Mouse (Mus musculus): ENCODE data around the gene Gpr107.
A peak's percentile ranks its signal among the peaks of the same experiment; 100 is the strongest.

The Gpr107 gene

DNA sequence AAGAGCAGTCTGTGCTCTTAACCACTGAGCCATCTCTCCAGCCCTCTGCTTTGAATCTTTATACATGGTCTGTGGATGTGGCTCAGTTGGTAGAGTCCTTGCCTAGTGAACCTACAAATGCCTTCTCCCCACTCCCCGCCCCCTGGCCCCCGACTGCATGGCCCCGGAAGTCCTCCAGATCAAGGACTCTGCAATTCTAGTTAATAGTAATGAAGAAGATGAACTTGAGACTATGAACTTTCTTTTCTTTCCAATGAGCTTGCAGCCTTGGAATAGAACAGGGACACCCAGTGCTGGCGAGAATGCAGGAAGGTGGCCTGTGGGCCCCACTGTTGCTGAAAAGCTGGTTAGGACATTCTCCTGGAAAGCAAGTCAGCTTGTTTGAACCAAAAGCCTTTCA is 100.1 kb downstream of the Gpr107 start:
- DNase-seq: no peak

- DNase-seq: no peak
Observed at GRCm38 (mm10) chr2:31253463-31253862, 101.3 kb downstream of the Gpr107 start.

GRCm38 (mm10) chr2:31254806-31255205 is 102.7 kb downstream of the Gpr107 start:
- DNase-seq: no peak

- DNase-seq: no peak
Observed at GRCm38 (mm10) chr2:31255952-31256938, 104.1 kb downstream of the Gpr107 start.

- peak; percentile 72 for DNase-seq
Observed at GRCm38 (mm10) chr2:31257096-31257495, 105.0 kb downstream of the Gpr107 start.

DNA sequence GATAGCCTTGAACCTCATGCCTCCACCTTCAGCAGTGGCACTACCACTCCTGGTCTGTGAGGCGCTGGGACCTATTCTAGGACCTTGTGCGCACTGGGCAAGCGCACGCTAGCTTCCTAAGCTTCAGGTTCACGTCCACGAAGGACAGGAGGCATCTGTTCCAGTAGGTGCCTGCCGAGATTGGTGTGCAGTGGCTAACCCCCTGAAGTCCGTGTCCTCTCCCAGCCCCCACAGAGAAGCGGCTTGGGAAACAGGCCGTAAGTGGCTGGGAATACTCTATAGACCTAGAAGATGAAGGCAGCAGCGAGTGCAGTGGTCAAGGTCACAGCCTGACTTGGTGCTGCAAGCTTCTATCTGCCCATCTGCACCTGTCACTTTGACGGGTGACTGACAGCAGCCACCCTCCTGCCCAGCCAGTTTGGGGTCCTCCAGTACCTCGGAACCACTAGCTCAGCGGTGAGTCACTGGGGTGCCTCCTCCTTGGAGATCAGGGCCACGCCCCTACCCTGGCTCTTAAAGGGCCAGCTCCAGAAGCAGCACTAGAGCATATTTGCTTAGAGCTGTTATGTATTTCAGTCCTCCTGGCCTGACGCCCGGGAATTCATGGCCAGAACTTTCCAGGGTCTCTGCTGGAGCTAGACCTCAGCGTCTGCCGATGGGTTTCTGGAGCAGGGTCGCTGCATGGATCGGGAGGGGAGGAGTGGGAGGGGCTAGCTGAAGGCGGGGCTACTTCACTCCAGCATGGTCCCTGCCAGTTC is 106.7 kb downstream of the Gpr107 start:
- DNase-seq: peak; percentile 84

GRCm38 (mm10) chr2:31259367-31259920 is 107.3 kb downstream of the Gpr107 start:
- DNase-seq: no peak

- no peak for DNase-seq
Observed at GRCm38 (mm10) chr2:31260549-31260948, 108.4 kb downstream of the Gpr107 start.

DNA sequence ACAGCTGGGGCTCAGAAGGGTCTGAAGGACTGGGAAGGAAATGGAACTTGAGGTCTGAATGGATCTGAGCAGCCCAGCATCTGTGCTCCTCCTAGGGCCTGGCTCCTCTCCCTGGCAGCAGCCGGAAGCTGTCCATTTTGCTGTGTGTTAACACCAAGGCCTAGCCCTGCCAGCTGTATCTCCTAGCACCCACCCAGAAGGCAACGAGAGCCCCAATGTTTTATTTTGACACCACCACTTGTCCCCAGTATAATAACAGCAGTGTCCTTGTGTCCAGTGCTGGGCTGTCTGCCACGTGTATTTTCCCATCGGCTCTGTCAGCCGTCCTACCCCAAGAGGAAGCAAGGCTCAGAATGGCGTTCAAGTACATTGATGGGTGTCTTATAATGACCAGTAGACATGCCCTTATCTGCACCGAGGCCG is 110.9 kb downstream of the Gpr107 start:
- DNase-seq: no peak

DNA sequence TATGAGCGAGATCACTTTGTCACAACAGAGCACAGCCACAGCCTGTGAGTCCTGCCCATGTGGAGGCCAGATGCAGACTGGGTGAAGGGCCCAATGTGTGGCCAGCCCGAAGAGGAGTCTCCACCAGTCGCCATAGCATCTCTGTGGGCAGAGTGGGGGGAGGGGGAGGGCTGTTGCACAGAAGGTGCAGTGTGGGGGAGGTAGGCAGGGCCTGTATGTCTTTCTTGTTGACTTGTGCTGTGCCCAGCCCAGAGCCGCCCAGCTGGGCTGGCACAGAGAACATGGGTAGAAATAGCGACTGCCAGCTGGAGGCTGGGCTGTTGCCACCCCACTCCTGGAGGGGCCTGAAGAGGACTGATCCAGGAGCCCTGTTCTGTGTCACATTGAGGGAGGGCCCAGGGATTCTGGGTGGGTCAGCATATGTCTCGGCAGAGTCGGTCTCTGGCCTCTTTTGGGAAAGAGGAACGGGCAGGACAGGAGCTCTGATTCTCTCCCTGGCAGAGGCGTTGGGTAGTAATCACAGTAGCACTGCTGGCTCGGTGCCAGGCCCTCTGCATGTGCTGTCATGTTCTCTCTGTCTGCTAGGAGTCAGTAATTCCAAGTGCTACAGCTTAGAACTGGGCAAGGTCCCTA is 111.7 kb downstream of the Gpr107 start:
- DNase-seq: peak; percentile 87

DNA sequence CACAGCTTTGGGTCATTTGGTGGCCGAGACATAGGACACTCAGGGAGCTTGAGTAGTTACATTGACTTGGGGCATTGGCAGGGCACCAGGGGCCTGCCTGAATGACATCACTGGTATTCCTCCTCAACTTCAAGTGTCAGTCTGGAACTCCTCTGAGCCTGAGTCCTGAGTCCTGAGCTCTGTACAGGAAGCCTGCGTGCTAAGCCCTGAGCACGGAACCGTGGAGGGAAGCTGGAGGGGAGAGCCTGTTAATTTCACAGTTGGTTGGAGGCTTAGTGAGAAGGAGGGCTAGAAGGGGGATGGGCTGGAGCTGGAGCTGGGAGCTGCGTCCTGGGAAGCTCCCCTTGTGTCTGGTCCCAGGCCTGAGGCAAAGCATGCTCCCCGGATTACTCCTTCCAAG is 115.3 kb downstream of the Gpr107 start:
- DNase-seq: no peak
